ENCODE assay signal across 8 mouse cellular contexts in genomic region chr17:70963546-70963945, GRCm38 (mm10). TPM values are rescaled to one million over a fixed set of nuclear protein-coding genes. Genes with fewer than 3 reads are reported as not detected.
DNase-seq lines count a peak whose midpoint lies in the region; ATAC-seq and TF ChIP-seq lines count a peak whose summit lies in the region.
"Not testable (repeated sequence)": the region's sequence is repeated elsewhere in the genome, so short reads cannot be mapped to it uniquely, and the experiment has no call there.

No protein-coding gene starts in this region.

- H3K4me3 ChIP-seq in forebrain, embryonic 13.5 days; heart, embryonic 16.5 days (ENCODE audit: low read length); liver, adult 2 months (ENCODE audit: insufficient read depth, low read depth, low read length); stomach, embryonic 14.5 days (ENCODE audit: low read depth, low read length): not testable (repeated sequence)

- not testable (repeated sequence) for H3K27ac ChIP-seq in forebrain, embryonic 13.5 days; heart, embryonic 16.5 days (ENCODE audit: low read length); liver, adult 2 months (replicated peaks; ENCODE audit: insufficient read depth, low read depth, low read length); stomach, embryonic 14.5 days (ENCODE audit: low read length)

- not testable (repeated sequence) for H3K79me2 ChIP-seq in liver, adult 2 months (ENCODE audit: control insufficient read depth, insufficient read depth, low read length)

- not testable (repeated sequence) for TF ChIP-seq POLR2A in liver, adult 2 months (IDR thresholded peaks at IDR 0.05; ENCODE audit: extremely low read depth, insufficient read depth, low read length)

- not testable (repeated sequence) for H3K4me1 ChIP-seq in forebrain, embryonic 13.5 days; heart, embryonic 16.5 days (ENCODE audit: control insufficient read depth, insufficient read depth, low read length); liver, adult 2 months (ENCODE audit: control insufficient read depth, insufficient read depth, low read length); stomach, embryonic 14.5 days (ENCODE audit: control insufficient read depth, insufficient read depth, low read length)

- not testable (repeated sequence) for H3K4me2 ChIP-seq in forebrain, embryonic 13.5 days; heart, embryonic 16.5 days (ENCODE audit: low read depth, low read length); stomach, embryonic 14.5 days (replicated peaks; ENCODE audit: low read depth, low read length)

- peak; percentile 100 for ATAC-seq in forebrain, embryonic 13.5 days
- ATAC-seq in heart, embryonic 16.5 days (replicated peaks; ENCODE audit: extremely low read depth, insufficient read depth, low FRiP score), result peak; percentile 100
- peak; percentile 93 for ATAC-seq in monocyte, adult 5-6 weeks (replicated peaks; ENCODE audit: insufficient number of reproducible peaks, low FRiP score, low TSS enrichment, poor library complexity, severe bottlenecking)
- peak; percentile 100 for ATAC-seq in stomach, embryonic 14.5 days (ENCODE audit: insufficient number of reproducible peaks, insufficient read depth, low FRiP score, low read depth)

- WGBS in forebrain, embryonic 13.5 days, result 72% methylated on average over 13 of the region's 13 CpGs
- WGBS in heart, embryonic 16.5 days, result 80% methylated on average over 12 of the region's 13 CpGs
- WGBS in liver, adult 2 months, result 69% methylated on average over 13 of the region's 13 CpGs
- 83% methylated on average over 13 of the region's 13 CpGs for WGBS in stomach, embryonic 14.5 days

- not testable (repeated sequence) for H3K36me3 ChIP-seq in forebrain, embryonic 13.5 days (ENCODE audit: poor library complexity, severe bottlenecking); heart, embryonic 16.5 days (ENCODE audit: control insufficient read depth, insufficient read depth); liver, adult 2 months (ENCODE audit: control insufficient read depth, insufficient read depth, low read length); stomach, embryonic 14.5 days (ENCODE audit: control insufficient read depth, insufficient read depth, low read length)

- not testable (repeated sequence) for H3K9ac ChIP-seq in forebrain, embryonic 13.5 days; heart, embryonic 16.5 days (ENCODE audit: low read length); liver, adult 2 months (ENCODE audit: low read depth, low read length); stomach, embryonic 14.5 days (replicated peaks; ENCODE audit: low read depth, low read length)

- H3K27me3 ChIP-seq in forebrain, embryonic 13.5 days; heart, embryonic 16.5 days (ENCODE audit: control insufficient read depth, insufficient read depth, low read length); liver, adult 2 months (ENCODE audit: control insufficient read depth, insufficient read depth, low read length); stomach, embryonic 14.5 days (ENCODE audit: control insufficient read depth, insufficient read depth, low read length): not testable (repeated sequence)

- not testable (repeated sequence) for TF ChIP-seq CTCF in liver, adult 2 months (IDR thresholded peaks at IDR 0.05; ENCODE audit: low read depth, low read length)

- peak; percentile 43 for DNase-seq in A20 (ENCODE audit: low read depth, low spot score)
- peak; percentile 29 for DNase-seq in c-Kit-negative CD71-positive TER-119-positive erythroid progenitor cells, embryonic 14.5 days (ENCODE audit: low read depth, low spot score)
- DNase-seq in kidney, postnatal 10 days, result peak; percentile 86
- peak; percentile 42 for DNase-seq in liver, adult 2 months (ENCODE audit: extremely low read depth, low read depth, low spot score)

- H3K9me3 ChIP-seq in forebrain, embryonic 13.5 days (replicated peaks); heart, embryonic 16.5 days (replicated peaks; ENCODE audit: control insufficient read depth, low read length); stomach, embryonic 14.5 days (ENCODE audit: control insufficient read depth, low read depth, low read length): not testable (repeated sequence)

RNA-seq across cellular contexts. Expression of gene Myom1, which starts 38.9 kb away (rescaled TPM):
- 1.2 and 1.3 TPM in 2 replicates for polyA plus RNA-seq in forebrain, embryonic 13.5 days (2015; fragmentation: Nextera tagmentation; extraction: Ambion mirVana)
- 216 and 224 TPM in 2 replicates for polyA plus RNA-seq in heart, embryonic 16.5 days (2015; fragmentation: Nextera tagmentation; extraction: Ambion mirVana)
- 1.5 and 3.2 TPM in 2 replicates for total RNA-seq in liver, adult 2 months (2014; rRNA removed)
- 0.06 and 0.34 TPM in 2 replicates for polyA plus RNA-seq in liver, adult 2 months (2012; rRNA removed)
- 3.4 to 10.7 TPM (median 5.0 TPM) in 3 replicates for total RNA-seq in monocyte, adult 5-6 weeks (2017)
- polyA plus RNA-seq in stomach, embryonic 14.5 days (2014; fragmentation: Nextera tagmentation; extraction: Ambion mirVana), result 16.6 and 20.0 TPM in 2 replicates

RNA-seq across cellular contexts. Expression of gene Myl12a, which starts 39.1 kb away (rescaled TPM):
- polyA plus RNA-seq in forebrain, embryonic 13.5 days (2015; fragmentation: Nextera tagmentation; extraction: Ambion mirVana), result 189 and 196 TPM in 2 replicates
- 666 and 686 TPM in 2 replicates for polyA plus RNA-seq in heart, embryonic 16.5 days (2015; fragmentation: Nextera tagmentation; extraction: Ambion mirVana)
- 49.7 and 65.4 TPM in 2 replicates for total RNA-seq in liver, adult 2 months (2014; rRNA removed)
- polyA plus RNA-seq in liver, adult 2 months (2012; rRNA removed), result 34.2 and 37.4 TPM in 2 replicates
- total RNA-seq in monocyte, adult 5-6 weeks (2017), result 295 to 317 TPM (median 304 TPM) in 3 replicates
- polyA plus RNA-seq in stomach, embryonic 14.5 days (2014; fragmentation: Nextera tagmentation; extraction: Ambion mirVana), result 569 and 588 TPM in 2 replicates

Comparison
In these comparisons a context has a peak if more than half of its experiments do, and no peak if none do; other contexts are left out.
1. DNase-seq: peak in every context shown above with its lines; median percentile 86 in kidney, postnatal 10 days; 43 in A20; 42 in liver, adult 2 months; 29 in c-Kit-negative CD71-positive TER-119-positive erythroid progenitor cells, embryonic 14.5 days.
2. RNA of gene Myom1, which starts 38.9 kb away (polyA plus RNA-seq): 216 to 224 TPM in heart, embryonic 16.5 days; 16.6 to 20.0 TPM in stomach, embryonic 14.5 days, 1.2 to 1.3 TPM in forebrain, embryonic 13.5 days and 0.06 to 0.34 TPM in liver, adult 2 months; every median in the first group is over 10 times any median in the second.
3. Peak in every context shown above with its lines, with median percentiles within 50 percentile points of each other: ATAC-seq.